Mouse (Mus musculus) gonadal fat pad, adult 2 months (tissue): ENCODE data around the gene Zic4. TPM values are rescaled to one million over a fixed set of nuclear protein-coding genes. Genes with fewer than 3 reads are reported as not detected.

Experiments used
- DNase-seq: peaks from one replicate; pipeline ENCODE4 v3.0.0-alpha.2; 2012; ENCODE audit warnings: low read depth
- polyA plus RNA-seq: library from polyadenylated mRNA; depleted of rRNA; stranded (reverse); fragments of >200 nt; gene quantifications from 2 replicates; pipeline ENCODE4 v1.2.3, GENCODE M21; 2012

The Zic4 gene
- polyA plus RNA-seq, 1 experiment = not detected

DNA sequence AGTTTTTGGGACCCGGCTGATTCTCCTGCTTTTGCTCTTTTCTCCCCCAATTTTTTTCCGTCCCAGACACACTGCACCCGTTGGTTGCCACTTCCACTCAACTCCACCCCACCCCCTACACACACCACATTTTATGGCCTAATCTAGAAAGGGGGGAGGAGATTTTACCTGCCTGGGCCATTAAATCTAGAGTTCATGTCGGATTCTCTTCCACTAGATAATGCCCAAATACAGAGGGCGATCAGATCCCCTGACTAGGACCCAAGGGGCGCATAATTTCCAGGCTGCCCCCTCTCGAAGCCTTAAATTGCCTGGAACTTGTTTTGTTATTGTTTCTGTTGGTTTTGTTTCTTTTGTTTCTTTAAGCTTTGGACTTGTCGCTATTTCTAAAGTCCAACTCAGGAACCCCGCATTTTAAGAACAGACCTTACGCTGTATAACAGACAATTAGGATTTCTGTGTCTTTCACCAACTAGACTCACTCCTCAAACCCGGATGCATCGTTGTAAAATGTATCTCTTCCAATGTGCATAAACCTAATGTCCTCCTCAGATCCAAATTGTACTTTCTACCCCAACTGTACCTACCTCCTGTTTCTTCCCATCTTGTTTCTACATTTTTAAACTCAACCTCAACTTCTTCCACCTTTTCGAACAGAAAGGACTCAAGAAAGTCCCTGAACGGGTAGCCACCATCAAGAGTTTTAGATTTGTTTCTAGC lies 958 bp downstream of the Zic4 start:
- DNase-seq = no peak

DNA sequence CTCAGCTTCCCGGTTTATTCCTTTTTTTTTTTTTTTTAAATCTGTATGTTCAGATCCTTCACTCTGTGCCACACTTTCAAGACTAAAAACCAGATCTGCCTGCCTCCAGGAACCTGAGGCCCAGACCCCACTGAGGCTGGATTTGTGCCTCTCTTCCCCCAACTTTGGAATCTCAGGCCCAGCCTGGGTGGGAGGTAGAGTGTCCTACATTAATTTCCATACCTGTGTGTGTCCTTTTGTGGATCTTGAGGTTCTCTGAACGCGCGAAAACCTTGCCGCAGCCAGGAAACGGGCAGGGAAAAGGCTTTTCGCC lies 1.6 kb downstream of the Zic4 start:
- DNase-seq = no peak

DNA sequence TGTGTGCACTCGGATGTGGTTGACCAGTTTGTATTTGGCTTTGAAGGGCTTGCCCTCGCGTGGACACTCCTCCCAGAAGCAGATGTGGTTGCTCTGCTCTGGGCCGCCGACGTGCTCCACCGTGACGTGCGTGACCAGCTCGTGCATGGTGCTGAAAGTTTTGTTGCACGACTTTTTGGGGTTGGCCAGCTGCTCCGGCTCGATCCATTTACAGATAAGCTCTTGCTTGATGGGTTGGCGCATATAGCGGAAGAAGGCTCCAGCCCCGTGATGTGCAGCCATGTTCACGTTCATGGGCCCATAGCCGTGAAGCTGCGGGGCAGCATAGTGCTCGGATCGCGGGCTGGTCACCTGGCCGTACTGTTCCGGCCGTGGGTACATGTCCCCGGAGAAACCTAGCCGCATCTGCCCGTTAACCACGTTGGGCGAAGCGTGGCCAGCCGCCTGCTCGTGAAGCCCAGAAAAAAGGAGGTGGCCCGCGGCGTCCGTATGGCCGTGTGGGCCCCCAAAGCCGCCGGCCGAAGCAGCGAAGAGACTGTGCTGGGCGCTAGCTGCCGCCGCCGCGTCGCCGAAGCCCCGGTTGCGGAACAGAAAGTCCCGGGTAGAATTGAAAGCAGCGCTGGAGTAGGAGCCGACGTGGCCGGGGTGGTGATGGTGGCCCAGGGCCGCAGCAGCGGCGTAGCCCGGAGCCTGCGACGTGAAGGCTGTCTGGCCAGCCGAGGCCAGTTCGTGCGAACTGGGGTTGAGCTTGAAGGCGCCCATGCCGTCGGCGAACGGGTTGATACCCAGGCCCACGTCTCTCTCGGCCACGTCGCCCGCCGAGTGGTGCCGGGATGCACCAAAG lies 2.1 kb downstream of the Zic4 start:
- no peak for DNase-seq

DNA sequence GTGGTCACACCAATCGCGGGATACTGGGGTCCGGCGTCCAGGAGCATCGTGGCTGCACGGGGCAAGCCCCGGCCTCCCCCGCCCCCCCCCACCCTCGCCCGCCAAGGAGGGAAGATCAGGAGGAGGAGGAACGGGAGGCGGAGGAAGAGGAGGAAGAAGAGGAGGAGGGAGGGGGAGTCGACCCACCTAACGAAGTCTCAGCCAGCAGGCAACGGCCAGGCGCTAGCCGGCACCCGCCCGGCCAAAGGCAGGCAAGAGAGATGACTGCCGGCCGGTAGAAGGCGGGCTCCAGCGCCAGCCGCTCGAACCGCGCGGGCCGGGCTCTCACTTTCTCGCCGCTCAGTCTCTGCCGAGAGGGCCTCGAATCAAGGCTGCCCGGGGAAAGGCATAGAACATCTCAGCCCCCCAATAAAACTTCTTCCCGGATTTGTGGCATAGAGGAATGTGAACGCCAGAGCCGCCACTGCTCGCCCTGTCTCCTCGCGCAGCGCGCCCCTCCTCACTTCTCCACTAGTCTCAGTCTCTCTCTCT lies 2.8 kb downstream of the Zic4 start:
- DNase-seq = no peak

DNA sequence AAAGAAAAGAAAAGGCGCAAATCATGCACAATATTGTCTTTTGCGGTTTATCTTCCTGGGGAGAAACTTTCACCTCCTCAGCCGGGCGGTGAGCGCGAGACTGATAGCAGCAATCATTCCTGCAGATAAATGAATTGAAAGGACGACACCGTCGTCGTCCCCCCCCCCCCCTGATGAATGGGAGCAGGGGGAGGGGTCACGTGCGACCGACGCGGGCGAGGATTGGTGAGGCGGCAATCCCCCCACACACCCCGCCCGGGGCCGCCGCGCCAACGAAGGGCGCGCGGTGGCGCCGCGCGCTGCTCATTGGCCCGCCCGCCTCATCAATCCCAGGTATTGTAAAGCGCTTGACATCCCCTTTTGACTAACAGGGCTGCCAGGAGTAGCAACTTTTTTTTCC lies 3.5 kb downstream of the Zic4 start, which contains the start of gene Zic1:
Gene Zic1, minus strand, starts transcription at position 147 of the 400 bp plus-strand sequence.
- DNase-seq = no peak

DNA sequence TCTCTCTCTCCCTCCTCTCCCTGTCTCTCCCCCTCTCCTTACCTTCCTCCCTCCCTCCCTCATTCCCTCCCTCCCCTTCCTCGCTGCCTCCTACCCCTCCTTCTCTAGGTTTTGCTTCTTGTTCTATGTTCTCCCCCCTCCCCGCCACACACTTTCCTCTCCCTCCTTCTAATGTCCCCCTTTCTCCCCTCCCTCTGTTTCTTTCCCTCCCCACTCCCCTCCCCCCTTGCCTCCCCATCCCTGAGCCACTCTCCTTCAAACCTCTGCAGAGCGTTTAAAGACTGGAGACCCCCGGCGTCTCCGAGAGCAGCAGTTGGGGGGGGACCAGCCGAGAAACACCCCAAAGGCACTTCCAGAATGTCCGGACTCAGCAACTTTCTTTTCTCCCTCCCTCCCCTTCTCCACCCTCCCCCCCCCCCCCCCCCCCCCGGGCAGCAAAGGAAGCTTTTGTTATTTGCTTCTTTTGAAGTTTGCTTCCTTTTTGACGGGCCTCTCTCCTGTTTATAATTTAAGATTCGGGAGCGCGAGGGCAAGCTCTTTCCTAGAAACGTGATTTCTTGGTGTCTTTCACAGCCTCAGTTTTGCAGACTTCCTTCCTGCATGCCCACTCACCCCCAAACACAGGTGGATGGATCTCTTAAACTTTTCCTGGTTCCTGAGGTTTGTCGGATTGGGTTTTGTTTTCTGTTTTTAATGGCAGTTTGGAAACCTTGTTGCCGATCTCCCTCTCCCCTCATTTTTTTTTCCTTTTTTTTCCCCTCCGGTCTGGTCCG lies 4.2 kb downstream of the Zic4 start:
- DNase-seq = no peak

DNA sequence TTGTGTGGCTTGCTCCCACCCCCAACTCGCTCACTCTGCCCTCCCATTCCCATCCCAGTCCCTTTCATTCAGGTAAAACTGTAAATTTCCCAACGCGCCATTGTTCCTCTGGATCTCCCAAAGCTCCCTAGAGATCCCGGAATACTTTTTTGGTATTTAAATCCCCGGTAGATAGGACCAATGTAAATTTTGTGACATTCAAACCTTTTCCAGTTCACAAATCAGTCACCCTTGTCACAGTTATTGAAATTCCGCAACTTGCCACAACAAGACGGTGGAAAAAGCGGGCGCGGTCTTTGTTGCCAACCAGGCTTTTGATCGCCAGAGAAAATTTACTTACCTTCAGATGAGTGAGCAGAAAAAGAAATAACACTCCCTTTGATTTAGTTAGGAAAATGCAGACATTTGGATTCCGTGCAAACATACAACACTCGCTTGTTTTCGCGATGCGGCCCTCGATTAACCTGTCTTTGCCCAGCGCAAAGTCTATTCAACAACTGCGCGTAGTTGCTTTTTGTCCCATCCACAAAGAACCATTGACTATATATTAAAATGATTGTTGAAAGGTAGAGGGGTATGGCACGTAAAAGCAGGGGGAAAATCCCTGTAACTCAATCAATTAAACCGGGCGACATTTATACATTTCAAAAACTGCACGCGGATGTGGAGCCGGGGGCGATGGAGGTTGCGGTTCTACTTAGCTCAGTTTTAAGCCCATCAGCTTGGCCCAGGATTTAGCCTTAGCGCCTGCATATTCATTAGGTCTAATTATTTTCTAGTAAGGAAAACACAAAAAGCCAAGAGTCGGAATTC lies 5.0 kb downstream of the Zic4 start:
- no peak for DNase-seq

DNA sequence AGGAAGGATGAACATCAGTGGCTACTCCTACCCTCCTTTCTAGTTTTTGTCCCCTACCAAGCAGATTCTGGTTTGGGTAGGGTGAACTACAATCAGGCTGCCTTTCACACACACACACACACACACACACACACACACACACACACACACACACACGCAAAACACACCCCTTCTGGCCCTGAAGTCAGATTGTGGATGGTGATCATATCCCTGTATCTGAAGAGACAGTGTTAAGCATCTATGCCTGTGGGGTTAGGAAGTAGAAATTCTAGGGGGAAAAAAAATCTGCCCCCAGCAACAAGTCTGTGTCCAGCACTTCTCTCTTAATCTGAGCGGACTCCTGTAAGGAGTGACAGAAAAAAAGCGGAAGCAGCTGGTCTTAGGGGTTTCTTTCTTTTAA lies 5.9 kb downstream of the Zic4 start:
- no peak for DNase-seq

DNA sequence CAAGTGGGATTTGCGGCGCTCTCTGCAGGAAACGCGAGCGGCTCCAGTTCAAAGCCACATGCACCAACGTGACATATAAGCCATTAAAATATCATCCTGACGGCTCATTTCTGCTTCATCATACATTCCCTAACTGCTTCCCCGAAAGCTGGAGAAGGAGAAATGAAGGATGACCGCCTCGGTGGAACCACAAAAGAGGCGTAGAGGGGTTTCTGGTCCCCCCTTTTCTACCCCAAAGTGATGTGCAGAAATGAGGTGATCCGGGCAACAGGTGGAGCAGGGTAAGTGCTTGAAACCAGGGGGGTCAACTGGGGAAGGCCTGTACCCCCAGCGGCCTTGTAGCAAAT lies 6.7 kb downstream of the Zic4 start:
- DNase-seq = no peak

DNA sequence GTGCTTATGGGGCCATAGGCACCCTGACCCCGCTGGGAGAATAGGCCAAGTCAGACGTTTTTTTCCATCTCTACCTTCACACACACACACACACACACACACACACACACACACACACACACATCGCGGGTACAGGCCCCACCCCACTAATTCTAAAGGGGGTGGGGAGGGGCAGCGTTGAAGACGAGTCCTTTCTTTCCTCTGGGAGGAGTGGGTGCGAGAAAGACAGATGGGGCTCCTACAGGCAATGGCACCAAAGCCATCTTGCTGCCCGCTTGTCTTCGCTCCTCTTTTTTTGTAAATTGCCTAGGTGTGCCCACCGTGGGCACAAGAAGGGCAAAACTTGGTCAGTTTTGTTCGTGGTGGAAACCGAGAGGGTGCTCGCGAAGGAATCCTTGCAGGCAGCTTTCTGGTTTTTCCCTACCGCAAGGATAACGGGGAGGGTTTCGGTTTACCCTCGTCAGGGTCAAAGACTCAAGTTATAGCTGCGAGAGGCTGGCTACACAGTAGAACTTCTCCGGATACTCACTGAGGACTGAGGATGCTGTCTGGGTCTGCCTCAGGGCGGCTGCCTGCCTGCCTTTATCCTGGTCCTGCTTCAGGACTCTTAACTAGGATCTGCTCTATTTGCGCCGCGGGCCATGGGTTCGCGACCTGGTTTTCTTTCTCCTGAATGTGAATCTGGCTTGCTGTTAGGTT lies 7.2 kb downstream of the Zic4 start:
- no peak for DNase-seq

DNA sequence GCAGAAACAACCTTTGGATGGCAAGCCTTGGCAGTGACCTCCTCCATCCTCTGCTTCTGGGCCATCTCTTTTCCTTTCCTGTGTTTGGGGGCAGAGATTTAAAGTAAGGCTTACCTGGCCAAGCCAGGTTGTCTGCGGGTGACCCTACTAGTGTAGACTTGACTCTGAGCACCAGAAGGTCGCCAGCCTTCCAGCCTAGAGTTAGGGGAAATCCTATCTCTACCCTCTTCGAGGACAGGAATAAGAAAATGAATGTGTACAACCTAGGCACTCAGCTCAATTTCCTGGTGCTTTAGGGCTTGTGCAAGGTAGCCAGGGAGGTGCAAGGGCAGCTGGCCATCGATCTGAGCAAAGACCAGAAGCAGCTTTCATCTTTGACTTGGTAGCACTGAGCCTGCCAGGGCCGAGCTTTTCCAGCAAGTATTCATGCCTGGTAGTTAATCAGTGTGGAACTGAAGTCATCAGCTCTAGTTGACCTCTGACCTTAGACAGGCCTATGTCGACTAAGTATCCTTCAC lies 8.0 kb downstream of the Zic4 start:
- DNase-seq = no peak

DNA sequence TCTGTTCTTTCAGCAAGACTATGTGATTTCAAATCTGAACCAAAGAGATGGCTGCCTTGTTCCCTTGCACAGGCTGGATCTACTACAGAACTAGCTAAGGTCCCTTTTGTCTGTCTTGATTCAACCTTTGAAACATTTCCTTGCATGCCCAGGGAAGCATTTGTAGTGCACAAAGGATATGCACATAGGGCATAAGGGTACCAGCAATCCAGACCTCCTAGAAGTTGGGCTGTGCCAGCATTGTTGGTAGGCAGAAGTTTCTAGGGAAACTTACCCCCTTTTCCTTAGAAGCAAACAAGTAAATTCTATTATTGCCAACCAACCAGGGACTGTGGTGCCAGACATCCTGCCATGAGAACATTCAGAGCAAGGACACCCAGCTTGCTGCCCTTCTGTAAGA lies 8.8 kb downstream of the Zic4 start:
- no peak for DNase-seq

DNA sequence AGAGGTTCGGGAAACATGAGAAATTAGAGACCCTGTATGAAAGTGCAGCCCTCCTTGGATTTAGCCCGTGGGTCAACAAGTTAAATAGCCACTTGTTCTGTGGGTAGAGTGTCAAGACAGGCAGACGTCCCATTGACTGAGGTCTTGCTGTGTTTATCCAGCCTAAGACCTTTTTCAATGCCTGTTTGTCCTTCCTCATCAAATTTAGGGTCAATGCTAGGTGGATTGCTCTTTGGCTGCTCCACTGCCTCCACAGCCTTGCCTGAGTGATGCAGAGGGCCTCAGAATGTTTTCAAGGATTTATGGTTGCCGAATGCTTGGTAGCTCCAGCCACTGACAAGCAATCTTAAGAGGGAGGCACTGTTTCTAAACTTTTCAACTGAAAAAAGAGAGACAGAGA lies 9.4 kb downstream of the Zic4 start:
- DNase-seq = no peak

DNA sequence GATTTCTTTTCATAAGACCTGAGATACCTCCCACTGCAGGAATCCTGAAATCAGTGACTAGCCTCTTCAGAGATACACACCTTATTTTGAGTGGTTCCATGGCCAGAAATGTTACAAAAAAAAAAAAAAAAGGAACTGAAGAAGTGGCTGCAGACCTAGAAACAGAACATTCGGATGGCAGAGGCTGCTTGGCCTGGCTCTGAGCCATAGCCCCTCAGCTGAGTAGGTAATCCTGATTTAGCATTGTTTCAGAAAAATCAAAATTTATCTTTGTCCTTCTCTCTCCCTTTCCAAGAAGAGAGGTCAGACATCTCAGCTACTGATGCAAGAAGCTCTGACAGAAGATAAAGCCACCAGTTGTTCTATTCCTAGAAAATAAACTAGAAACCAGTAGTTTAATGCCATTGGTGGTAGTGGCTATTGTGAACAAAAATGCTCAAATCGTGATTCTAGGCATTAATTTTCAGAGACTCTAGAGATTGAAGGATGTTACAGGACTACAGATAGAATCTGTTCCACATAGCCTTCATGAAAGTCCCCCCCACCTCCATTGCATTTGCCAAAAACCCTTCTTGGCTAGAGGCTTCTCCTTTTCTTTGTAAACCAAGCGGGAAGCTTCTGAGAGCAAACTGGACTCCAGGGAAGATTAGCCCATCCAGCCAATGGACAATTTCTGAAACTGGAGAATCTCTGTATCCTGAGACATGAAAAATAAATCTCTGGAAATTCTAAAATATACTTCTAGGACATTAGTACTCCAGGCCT lies 11.8 kb downstream of the Zic4 start:
- DNase-seq = no peak

DNA sequence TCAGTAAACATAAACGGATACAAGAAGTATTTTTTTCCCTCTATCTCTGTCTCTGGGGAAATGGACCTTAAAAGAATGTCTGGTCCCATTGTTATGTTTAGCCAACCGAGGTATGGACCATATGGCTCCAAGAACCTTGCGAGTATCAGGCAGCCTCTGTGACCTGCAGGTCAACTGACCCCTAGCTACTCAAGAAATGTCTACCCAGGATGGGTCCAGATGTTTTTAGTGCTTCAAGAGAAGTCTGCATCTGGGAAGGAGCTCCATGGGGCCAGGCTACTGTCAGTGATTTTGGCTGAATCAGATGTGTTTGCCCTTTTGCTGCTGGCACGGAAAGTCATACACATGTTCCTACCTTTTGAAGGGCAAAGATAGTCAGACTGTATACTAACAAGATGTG lies 12.5 kb downstream of the Zic4 start:
- DNase-seq = no peak

DNA sequence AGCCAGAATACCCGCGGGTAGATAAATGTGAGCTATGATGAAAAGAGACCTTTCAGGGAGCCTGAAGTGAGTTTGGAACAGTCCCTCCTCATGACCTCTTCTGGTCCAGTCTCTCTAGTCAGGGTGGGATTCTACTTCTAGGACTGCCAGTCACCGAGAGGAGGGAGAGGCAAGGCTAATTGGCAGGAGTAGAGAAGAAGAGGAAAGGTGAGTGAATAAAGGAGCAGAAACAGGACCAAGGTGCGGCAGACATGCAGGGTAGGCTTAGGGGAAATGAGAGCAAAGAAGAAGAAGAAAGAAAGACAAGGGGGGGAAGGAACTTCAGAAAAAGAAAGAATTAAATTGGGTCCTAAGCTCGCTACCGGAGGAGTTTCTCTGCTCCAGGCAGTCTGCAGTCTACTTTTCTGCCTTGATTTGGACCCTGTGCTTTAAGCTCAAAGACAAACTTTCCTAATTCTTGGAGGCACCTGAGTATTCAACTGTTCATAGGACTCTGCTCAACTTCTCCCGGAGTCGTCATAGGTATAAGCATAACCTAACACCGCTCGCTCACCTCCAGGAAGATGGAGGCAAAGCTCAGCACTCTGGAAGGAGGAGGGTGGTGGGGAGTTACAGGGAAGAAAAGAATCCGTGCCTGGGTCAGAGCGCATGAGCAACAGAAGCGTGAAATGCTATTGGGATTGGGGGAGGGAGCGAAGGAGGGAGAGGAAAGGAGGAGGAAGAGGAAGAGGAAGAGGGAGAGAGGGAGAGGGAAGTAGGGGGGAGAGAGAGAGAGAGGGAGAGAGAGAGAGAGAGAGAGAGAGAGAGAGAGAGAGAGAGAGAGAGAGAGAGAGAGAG lies 15.0 kb downstream of the Zic4 start:
- no peak for DNase-seq

DNA sequence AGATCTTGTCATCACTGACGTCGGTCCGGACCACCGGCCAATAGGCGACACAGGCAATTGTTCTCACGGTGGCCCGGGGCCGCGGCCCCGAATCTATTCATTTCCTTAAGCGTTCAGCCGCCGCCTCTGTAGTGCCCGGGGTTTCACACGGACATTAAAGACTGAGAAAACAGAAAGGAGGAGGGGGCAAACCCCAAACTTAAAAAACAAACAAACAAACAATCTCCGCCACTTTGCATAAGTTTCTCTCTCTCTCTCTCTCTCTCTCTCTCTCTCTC lies 15.6 kb downstream of the Zic4 start:
- no peak for DNase-seq

DNA sequence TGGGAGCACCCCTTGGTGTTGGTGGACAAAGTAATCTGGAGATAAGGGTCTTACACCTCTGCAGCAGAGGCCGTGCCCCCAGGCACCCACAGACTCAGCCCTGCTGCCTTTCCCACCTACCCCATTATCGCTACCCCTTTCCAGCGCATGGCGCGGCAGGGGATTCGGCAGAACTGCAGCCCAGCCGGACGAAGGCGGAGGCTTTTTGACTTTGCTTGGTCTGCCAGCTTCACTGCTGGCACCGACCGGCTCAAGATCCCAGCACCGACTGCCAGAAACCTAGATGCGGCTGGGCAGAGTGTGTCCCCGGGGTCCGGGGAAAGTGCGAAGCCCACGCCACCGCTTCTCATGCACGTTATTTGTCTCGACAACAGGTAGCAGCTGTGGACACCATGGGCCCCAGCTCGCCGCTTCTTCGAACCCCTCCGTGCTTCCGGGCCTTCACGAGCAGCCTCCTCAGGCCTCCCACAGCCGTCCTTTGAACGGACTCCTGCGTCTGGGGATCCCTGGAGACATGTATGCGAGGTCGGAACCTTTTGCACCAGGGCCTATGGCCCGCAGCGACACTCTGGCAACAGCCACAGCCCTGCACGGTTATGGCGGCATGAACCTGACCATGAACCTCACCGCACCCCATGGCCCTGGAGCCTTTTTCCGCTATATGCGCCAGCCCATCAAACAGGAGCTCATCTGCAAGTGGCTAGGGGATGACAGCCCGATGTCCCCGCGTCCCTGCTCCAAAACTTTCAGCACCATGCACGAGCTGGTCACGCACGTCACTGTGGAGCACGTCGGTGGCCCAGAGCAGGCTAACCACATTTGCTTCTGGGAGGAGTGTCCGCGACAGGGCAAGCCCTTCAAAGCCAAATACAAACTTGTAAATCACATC lies 16.4 kb downstream of the Zic4 start:
- no peak for DNase-seq

DNA sequence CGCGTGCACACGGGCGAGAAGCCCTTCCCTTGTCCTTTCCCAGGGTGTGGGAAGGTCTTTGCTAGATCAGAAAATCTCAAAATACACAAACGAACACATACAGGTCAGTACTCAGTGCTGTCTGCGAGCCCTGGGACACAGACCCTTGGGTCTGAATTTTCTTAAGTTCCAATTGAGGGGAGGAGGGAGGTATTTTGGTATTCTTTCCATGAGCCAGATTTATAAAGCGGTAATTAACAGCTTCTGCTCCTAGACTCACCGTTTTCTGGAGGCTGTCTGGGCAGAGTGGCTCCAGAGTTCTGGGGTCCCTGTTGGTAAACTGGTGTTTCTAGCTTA lies 17.1 kb downstream of the Zic4 start:
- no peak for DNase-seq
